Mouse (Mus musculus) heart, adult 18-20 months (tissue): Measurements from ENCODE around the gene Farp2. TPM values are rescaled to one million over a fixed set of nuclear protein-coding genes. Genes with fewer than 3 reads are reported as not detected.
"Not testable (repeated sequence)": the region's sequence is repeated elsewhere in the genome, so short reads cannot be mapped to it uniquely, and the experiment has no call there.

ENCODE experiments used
- DNase-seq, 2 experiments: peaks; one replicate each; pipeline ENCODE4 v3.0.0; 2021 to 2022; ENCODE audit warnings: mixed read lengths in 1 of 2
- total RNA-seq, 2 experiments: library from RNA; stranded (reverse); gene quantifications; 2 replicates each; pipeline ENCODE4 v1.2.3; 2021

The Farp2 gene
- total RNA-seq, 2 experiments from 2014 or later = 21.5 to 22.0 TPM

DNA sequence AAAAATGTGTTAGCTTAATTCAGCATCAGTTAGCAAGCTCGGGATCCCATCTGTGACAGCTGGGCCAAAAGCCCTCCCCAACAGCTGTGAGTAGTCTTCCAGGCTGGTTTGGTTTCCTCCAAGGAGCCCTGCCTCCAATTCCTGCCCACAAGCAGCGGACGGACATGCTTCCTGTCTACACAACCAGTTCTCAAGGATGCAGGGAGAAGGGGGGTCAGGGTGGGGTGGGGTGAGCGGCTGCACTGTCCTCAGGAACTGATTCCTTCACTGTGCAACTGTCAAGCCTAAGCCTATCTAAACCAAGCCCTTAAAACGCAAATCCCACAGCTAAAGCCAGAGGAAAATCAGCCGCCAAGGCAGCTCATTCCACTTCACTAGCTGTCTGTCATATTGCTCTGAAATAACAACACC, 122.6 kb downstream of the Farp2 start:
- peak; percentile 56 to 83 for DNase-seq

DNA sequence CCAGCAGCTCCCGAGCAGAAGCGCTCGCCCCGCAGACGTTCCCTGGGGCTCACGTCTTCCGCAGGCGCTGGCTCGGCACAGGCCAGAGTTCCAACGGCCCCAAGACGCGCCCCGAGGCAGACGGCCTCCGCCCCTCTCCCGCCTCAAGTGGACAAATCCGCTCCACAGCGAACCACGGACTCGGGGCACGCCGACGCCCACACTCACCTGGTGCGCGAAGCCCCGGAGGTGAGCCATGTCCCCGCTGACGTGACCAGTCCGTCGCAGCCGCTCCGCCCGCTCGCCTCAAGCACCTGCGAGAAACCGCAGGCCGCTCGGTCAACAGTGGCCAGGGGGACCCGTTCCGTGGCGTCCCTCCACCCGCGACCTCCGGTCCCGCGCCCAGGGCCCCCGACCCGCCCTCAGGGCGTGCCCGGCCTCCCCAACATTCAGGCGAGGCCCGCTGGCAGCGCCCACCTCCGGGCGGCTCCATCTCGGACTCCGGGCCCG, 123.3 kb downstream of the Farp2 start:
- no peak for DNase-seq

DNA sequence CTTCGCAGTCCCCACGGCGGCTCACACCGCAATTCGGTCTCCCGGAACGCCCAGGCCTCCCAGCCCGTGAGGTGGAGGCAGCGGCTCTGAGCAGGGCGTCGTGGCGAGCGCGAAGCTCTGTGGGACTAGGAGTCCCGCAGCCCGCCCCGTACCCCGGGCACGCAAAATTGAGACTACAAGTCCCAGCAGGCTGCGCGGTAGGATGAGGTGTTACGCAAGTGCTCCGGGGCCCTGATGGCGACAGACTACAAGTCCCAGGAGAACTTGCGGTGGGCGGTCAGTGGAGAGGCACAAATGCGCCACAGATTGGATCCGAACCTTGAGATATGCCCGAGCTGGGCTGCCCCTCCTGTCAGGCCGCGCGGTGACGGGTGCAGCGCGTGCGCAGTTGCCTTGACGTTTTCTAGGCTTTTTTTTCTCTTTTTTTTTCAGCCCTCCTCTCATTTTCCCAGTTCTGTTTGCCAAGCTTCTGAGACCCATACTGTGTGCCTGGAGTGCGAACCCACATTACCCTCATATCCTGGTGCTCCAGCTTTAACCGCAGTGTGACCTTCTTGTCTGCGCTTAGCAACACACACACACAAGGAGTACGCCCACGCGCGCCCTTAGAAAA, 123.8 kb downstream of the Farp2 start:
- DNase-seq = peak; percentile 99 to 100

DNA sequence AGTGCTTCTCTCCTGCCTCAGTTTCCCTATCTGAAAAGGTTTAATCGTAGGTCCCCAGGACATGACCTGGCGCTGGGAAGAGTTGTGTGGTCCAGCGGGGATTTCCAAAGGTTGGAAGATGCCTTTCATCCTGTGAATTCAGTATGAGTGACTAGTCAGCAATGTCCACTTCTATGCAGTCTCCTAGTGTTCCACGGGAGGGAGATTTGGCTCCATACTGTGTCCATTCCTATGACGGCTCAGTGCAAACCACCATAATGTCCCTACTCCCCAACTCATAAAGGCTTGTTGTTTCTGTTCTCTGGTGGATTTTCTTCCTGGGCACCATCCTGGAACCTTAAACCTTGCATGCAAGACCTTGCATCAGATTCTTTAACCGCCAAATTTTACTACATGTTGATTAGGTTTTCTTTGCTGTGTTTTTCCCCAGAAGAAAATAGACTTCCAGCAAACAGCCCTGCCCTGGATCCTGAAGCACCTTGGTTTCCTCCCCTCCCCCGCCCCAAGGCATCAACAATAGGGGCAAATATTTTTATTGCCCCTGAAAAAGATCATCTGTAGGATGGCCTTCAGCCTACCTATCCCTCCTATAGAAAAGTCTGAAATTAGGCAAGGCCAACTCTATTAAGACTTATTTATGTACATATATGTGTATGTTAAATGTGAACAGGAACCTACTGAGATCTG, 124.5 kb downstream of the Farp2 start:
- DNase-seq = no peak

DNA sequence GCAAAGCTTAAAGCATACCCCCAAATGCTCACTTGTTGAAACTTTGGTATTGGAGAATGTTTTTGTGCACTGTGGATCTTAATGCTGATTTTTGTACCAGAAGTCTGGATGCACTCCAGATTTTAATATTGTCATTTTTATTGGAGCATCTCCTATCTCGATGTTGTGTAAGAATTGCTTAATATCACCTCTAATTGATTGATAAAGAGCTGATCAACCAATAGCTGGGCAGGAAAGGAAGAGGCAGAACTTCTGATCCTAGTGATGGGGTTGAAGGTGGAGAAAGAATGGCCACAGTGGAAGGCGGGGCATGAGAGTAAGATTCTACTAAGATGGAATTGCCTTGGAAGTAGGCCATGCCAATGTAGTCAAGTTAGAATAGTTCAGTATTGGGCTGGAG, 130.1 kb downstream of the Farp2 start:
- DNase-seq = no peak

DNA sequence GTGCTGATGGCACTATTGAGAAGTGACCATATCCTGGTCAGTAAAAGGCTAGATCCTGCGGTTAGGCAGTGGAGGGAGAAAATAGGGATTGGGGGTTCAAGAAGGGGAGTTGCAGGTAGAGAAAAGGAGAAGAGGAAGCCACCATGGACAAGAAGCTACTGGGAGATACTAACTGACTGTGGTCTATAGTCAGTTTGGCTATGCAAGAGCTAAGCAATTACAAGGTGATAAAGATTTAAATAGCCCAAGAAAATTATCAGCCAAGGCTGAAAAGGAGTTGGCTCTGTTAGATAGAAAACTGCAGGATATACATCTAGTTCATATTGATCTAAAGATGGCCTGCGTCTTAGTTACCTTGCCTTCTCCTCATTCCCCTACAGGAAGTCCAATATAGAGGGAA, 130.8 kb downstream of the Farp2 start:
- no peak for DNase-seq

DNA sequence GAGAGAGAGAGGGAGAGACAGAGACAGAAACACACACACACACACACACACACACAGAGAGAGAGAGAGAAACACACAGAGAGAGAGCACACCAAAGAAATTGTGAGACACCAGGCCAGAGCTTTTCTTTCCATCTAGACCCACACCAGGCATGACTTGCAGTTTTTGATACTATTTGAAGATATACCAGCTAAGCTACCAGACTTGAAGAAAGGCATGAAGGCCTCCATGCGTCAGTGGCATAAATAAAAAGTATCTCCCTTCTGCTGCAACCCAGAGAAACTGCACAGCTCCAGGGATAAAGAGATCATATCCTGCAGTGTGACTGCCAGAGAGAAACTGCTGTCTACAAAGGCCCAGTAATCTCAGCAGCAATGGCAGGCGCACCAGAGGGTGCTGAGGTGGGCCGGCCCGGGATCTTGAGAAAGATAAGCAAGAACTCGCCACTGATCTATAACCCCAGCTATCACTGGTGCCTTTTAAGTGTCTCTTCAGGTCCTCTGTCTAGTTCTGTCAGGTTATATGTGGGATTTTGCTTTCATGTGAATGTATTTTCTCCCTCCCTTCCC, 137.8 kb downstream of the Farp2 start:
- no peak for DNase-seq

DNA sequence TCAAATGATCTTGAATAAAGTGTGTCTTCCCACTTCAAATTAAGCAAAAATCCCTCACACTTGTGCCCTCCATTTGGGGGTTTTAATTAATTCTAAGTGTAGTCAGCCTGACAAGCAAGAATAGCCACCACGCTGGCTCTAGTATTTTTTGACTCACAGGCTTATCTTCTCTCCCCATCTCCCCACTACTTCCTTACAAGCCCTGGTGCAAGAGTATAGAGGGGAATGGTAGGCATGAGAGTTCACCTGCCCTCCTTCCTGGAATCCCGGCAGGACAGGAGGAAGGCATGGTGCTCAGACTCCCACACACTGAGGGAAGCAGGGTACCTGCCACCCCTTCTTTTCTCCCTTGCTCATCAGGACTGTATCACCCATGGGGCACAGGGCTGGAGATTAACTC, 142.4 kb downstream of the Farp2 start:
- no peak for DNase-seq

DNA sequence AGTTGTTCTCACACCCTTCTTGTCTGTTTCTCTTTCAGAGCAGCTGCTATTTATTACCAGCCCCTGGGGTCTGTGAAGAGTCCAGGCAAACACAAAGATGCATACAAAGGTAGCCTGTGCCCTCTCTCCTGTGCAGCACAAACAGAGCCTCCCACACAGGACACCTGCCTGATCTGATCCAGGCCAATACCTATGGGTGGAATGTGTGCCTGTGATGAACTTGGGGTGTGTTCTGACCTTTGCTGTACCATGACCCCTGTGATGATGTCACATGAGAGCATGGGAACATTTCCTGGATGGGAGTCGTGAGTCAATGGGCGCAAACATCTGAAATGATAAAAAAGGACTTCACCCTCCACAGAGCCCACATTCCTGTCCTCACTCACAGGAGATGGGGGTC, 142.9 kb downstream of the Farp2 start:
- no peak for DNase-seq

DNA sequence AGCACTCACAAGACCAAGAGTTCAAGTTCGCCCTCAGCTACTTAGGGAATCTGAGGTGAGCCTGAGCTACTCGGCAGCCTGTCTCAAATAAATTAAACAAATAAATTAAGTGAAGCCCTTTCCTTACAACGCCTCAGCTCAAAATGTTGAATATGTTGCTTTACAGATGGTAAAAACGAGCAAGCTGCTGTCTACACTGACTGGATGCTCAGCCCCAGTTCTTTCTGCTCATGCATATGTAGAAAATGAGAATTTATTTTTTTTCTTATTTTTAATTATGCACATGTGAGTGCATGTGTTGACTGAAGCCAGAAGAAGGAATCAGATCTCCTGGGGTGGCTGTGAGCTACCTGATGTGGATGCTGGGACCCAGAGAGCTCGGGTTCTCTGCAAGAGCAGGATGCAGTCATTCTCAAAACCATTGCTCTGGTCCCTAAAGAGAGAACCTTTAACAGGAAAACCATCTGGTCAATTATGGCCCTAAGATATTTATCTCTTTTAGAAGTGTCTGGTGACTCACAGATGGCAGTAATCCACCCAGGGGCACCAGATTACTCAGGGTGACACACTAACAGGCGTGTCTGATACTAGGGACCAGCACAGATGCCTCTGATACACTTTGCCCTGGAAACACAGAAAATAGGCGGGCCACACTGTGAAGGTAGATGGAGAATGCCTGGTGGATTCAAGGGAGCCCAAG, 144.6 kb downstream of the Farp2 start:
- DNase-seq = no peak

DNA sequence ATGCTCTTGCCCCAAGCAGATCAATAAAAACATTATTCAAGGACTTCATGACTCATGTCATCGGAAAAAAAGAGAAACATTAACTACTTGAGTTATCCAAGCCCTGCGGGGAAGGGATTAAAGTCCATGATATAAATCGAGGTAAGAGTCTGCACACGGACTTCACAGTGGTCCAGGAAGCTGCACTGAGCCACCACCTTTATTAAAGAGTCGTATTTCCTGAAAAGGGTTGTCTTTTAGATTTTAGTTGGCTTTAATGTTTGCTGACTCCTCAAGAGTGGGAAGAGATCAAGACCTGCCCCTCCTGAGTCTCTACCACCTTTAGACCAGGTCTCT, 145.1 kb downstream of the Farp2 start:
- no peak for DNase-seq

DNA sequence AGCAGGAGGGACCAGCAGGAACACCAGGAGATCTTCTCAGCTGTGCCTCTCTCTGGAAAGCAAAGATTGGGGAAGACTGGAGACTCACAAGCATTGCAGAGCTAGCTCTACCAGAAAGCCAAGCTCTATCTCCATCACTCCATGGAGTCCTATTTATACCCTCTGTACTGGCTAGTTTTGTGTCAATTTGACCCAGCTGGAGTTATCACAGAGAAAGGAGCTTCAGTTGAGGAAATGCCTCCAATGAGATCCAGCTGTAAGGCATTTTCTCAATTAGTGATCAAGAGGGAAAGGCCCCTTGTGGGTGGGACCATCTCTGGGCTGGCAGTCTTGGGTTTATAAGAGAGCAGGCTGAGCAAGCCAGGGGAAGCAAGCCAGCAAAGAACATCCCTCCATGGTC, 146.7 kb downstream of the Farp2 start, which contains the start of gene Stk25:
Stk25 (minus strand) TSS at position 101 of the 400 bp plus-strand sequence.
- not testable (repeated sequence) for DNase-seq

DNA sequence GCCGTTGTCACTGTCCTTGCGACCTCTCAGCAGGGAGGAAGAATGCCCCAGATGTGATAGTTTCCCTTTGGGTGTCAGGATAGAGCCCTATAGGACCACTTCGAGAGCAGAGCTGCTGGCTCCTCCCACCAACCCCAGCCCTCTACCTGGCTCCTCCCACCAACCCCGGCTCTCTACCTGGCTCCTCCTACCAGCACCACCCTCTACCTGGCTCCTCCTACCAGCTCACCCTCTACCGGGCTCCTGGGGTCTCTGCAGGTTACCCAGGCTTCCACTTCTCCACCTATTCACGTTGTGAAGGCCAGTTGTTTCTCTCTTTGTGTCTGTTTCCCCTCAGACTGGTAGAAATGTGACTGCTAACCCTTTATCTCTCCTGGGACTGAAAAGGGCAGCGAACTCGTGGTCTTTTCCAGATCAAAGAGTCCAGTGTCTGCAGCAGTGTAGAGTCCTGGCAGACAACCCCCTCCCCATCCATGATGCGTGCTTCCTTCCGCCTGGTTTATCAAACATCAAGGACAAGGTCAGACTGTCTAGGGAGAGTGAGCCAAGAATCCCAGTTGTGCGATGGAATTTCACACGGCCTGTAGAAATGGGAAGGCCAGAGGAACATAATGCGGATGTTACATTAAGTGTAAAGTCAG, 156.0 kb downstream of the Farp2 start:
- DNase-seq = no peak

DNA sequence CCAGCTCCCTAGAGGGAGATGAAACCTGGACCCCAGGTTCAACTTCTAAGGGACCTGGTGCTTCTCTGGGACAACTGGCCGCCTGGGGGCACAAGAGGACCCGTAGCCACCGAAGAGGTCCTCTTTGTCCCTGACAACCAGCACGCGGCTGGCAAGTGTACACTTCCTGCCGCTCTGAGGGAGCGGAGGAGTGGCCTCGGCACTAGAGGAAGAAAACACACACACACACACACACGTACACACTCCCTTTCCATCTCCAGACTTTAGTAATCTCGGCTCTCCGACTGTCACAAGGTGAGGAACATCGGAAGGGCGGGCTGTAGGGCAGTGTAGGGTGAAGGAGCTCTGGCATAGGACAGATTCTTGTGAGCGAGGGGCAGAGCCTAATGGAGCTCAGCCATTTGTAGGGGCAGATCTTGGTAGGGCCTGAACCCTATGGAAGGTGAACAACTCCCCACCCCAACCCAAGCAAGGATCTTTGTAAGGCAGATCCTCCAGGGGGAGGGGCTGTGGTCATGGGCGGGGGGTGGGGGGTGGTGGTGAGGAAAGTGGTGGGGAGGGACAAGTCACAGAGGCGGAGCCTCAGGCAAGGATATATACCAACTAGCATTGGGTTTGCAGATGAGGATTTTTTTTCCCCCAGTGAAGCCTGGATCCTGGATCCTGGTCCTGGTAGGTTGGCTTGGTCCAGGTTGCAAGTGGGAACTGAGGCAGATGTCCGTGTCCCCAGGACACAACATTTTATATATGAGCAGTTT, 157.1 kb downstream of the Farp2 start:
- DNase-seq = peak; percentile 87 to 90

DNA sequence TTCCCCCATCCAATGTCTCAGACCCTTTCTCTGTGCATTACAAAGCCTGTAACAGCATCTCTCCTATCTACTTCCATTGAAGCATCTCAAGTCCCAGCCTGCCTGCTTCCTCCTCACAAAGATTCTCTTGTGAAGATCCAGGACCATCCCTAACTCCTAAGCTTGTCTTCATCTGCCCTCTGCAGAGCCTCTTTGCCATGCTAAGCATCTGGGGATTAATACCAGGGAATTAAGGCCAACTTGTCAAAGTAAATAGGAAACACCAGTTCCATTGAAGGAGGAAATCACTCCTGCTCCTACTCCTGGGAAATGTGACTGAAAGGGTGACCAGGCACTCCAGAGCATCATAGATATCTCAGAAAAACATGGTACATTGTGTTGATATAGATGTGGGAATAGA, 158.1 kb downstream of the Farp2 start:
- no peak for DNase-seq

Other genes starting within 250 kb of the Farp2 start
- 10 to 100 TPM; 14.0 to 14.9 TPM for gene Mterf4, start 206.2 kb upstream of the Farp2 start, total RNA-seq
- gene Ppp1r7, start 169.2 kb upstream of the Farp2 start, total RNA-seq = 10 to 100 TPM; 30.4 to 35.3 TPM
- under 1 TPM; 0.30 to 0.31 TPM for gene Pask, start 168.6 kb upstream of the Farp2 start, total RNA-seq
- not detected for gene Ano7, start 138.1 kb upstream of the Farp2 start, total RNA-seq
- 100 to 1,000 TPM; 521 to 556 TPM for gene Hdlbp, start 33.3 kb upstream of the Farp2 start, total RNA-seq
- gene Stk25, start 146.6 kb downstream of the Farp2 start, total RNA-seq = 10 to 100 TPM; 83.8 to 86.6 TPM
- gene Bok, start 173.6 kb downstream of the Farp2 start, total RNA-seq = 1 to 10 TPM; 3.3 to 4.3 TPM
- gene Atg4b, start 239.4 kb downstream of the Farp2 start, total RNA-seq = 10 to 100 TPM; 36.2 to 40.6 TPM
- gene Thap4, start 242.8 kb downstream of the Farp2 start, total RNA-seq = 10 to 100 TPM; 82.6 to 82.8 TPM